Mouse (Mus musculus) testis, adult 2 months (tissue): Measurements from ENCODE around the gene Slc25a11.

Experiments
- CTCF ChIP-seq: fragments of 200-500 bp; IDR thresholded peaks from 2 replicates; pipeline ENCODE4 v1.5.1; 2012; ENCODE audit warnings: low read depth, mild to moderate bottlenecking, inconsistent platforms, low read length, moderate library complexity; ENCODE audit not compliant: control insufficient read depth, insufficient read depth, insufficient replicate concordance
- POLR2A ChIP-seq: fragments of 200-500 bp; IDR thresholded peaks from 2 replicates; pipeline ENCODE4 v1.6.1; 2012; ENCODE audit warnings: low read depth, mild to moderate bottlenecking, inconsistent platforms, low read length, moderate library complexity; ENCODE audit not compliant: control insufficient read depth

DNA sequence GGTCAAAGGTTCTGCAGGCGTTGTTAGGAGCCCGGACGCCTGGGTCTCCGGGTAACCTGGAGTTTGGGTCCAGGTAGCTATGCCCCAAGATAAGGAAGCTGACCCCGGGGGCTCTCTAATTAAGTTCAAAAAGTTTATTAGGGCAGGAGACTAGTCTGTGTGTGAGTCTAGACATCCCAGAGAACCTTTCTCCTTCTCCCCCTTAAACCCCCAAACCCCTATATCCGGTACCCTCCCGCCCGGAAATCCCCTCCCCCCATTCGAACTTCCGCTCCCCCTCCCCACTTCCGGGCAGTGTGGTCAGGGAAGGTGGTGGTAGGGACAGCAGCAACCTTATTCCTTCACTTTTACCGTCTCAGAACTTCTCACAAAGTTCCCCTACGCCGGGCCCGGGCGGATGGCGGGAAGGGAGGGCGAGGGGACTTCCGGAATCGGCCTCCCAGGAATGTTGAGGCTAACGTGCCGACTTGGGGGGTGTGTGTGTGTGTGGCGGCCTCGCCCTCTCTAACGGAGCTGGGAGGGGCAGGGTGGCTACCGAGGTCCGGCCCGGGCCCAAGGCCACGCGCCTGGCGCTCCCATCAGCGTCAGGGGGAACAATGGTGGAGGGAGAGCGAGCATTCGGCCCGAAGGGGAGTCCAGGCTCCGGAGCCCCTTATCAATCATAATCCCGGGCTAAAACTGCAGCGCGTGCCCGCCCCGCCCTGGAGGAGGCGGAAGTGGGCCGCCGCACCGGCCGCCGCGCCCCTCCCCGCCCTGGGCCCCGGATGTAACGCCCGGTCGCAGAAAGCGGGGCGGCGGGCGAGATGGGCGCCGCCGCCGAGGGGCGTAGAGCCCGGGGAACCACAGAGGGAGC, 6.3 kb upstream of the Slc25a11 start:
- TF ChIP-seq CTCF (no peak), POLR2A (no peak; the same call in 1 of the 2 replicates)
